Mouse (Mus musculus): ENCODE results near the gene Pknox2. TPM values are rescaled to one million over a fixed set of nuclear protein-coding genes. Genes with fewer than 3 reads are reported as not detected.

Gene Pknox2
- polyA plus RNA-seq, 1 experiment from 2014 or later = 7.2 TPM

GRCm38 (mm10) chr9:36932950-36933812 lies 214.0 kb downstream of the Pknox2 start:
- H3K4me2 ChIP-seq (ENCODE audit: low read depth, low read length) = no peak overlapping the region
- no peaks in the 10 kb centered on the region for H3K9me3 ChIP-seq (ENCODE audit: control insufficient read depth, low read length)
- WGBS = 74% methylated on average over 12 of the region's 12 CpGs
- H3K4me3 ChIP-seq (ENCODE audit: low read length) = no peak overlapping the region
- no peak overlapping the region for H3K27ac ChIP-seq (ENCODE audit: low read length)
- H3K9ac ChIP-seq (ENCODE audit: low read depth, low read length) = no peak overlapping the region
- ATAC-seq = no peak; the same call in 1 of the 2 replicates
- H3K4me1 ChIP-seq (ENCODE audit: control insufficient read depth, insufficient read depth, low read length) = no peaks in the 10 kb centered on the region
- no peaks in the 10 kb centered on the region for H3K36me3 ChIP-seq (ENCODE audit: control insufficient read depth, insufficient read depth, low read length)
- no peaks in the 10 kb centered on the region for H3K27me3 ChIP-seq (replicated peaks; ENCODE audit: control insufficient read depth, insufficient read depth, low read length)

- WGBS = 70% methylated on average over 4 of the region's 4 CpGs
Measured at GRCm38 (mm10) chr9:36931657-36932056, 215.6 kb downstream of the Pknox2 start.

GRCm38 (mm10) chr9:36923753-36924152 lies 223.5 kb downstream of the Pknox2 start:
- Histone ChIP-seq H3K36me3 (ENCODE audit: control insufficient read depth, insufficient read depth, low read length) (no peaks in the 10 kb centered on the region), H3K9me3 (ENCODE audit: control insufficient read depth, low read length) (no peaks in the 10 kb centered on the region), H3K27me3 (replicated peaks; ENCODE audit: control insufficient read depth, insufficient read depth, low read length) (no peaks in the 10 kb centered on the region), H3K4me1 (ENCODE audit: control insufficient read depth, insufficient read depth, low read length) (no peaks in the 10 kb centered on the region), H3K9ac (ENCODE audit: low read depth, low read length) (no peak overlapping the region), H3K4me2 (ENCODE audit: low read depth, low read length) (no peak overlapping the region), H3K27ac (ENCODE audit: low read length) (no peak overlapping the region), H3K4me3 (ENCODE audit: low read length) (no peak overlapping the region)
- no peak for ATAC-seq
- WGBS = 79% methylated on average over 5 of the region's 5 CpGs

More at GRCm38 (mm10) chr9:36931657-36932056, 215.6 kb downstream of the Pknox2 start:
- Histone ChIP-seq H3K4me2 (ENCODE audit: low read depth, low read length) (no peak overlapping the region), H3K36me3 (ENCODE audit: control insufficient read depth, insufficient read depth, low read length) (no peaks in the 10 kb centered on the region), H3K4me1 (ENCODE audit: control insufficient read depth, insufficient read depth, low read length) (no peaks in the 10 kb centered on the region), H3K9ac (ENCODE audit: low read depth, low read length) (no peak overlapping the region), H3K27ac (ENCODE audit: low read length) (no peak overlapping the region), H3K4me3 (ENCODE audit: low read length) (no peak overlapping the region), H3K27me3 (replicated peaks; ENCODE audit: control insufficient read depth, insufficient read depth, low read length) (no peaks in the 10 kb centered on the region), H3K9me3 (ENCODE audit: control insufficient read depth, low read length) (no peaks in the 10 kb centered on the region)
- no peak for ATAC-seq

- H3K9me3 ChIP-seq (ENCODE audit: control insufficient read depth, low read length) = no peaks in the 10 kb centered on the region
- no peak overlapping the region for H3K27ac ChIP-seq (ENCODE audit: low read length)
- no peak overlapping the region for H3K9ac ChIP-seq (ENCODE audit: low read depth, low read length)
- WGBS = 72% methylated on average over 13 of the region's 13 CpGs
- H3K27me3 ChIP-seq (replicated peaks; ENCODE audit: control insufficient read depth, insufficient read depth, low read length) = no peaks in the 10 kb centered on the region
- H3K4me1 ChIP-seq (ENCODE audit: control insufficient read depth, insufficient read depth, low read length) = no peaks in the 10 kb centered on the region; the same call in 1 of the 2 replicates
- H3K4me3 ChIP-seq (ENCODE audit: low read length) = no peak overlapping the region
- ATAC-seq = no peak
- no peak overlapping the region for H3K4me2 ChIP-seq (ENCODE audit: low read depth, low read length)
- H3K36me3 ChIP-seq (ENCODE audit: control insufficient read depth, insufficient read depth, low read length) = no peaks in the 10 kb centered on the region
Measured at GRCm38 (mm10) chr9:36921718-36922415, 225.3 kb downstream of the Pknox2 start.

- Histone ChIP-seq H3K4me1 (ENCODE audit: control insufficient read depth, insufficient read depth, low read length) (no peaks in the 10 kb centered on the region; the same call in 1 of the 2 replicates), H3K9ac (ENCODE audit: low read depth, low read length) (no peak overlapping the region), H3K9me3 (ENCODE audit: control insufficient read depth, low read length) (no peaks in the 10 kb centered on the region), H3K27me3 (replicated peaks; ENCODE audit: control insufficient read depth, insufficient read depth, low read length) (no peaks in the 10 kb centered on the region), H3K4me3 (ENCODE audit: low read length) (no peak overlapping the region), H3K27ac (ENCODE audit: low read length) (no peak overlapping the region), H3K4me2 (ENCODE audit: low read depth, low read length) (no peak overlapping the region), H3K36me3 (ENCODE audit: control insufficient read depth, insufficient read depth, low read length) (no peaks in the 10 kb centered on the region)
- 47% methylated on average over 4 of the region's 4 CpGs for WGBS
- no peak for ATAC-seq
Measured at GRCm38 (mm10) chr9:36919472-36919871, 227.7 kb downstream of the Pknox2 start.

GRCm38 (mm10) chr9:36918582-36918981 lies 228.6 kb downstream of the Pknox2 start:
- Histone ChIP-seq H3K9ac (ENCODE audit: low read depth, low read length) (no peak overlapping the region), H3K27ac (ENCODE audit: low read length) (no peak overlapping the region), H3K4me2 (ENCODE audit: low read depth, low read length) (no peak overlapping the region), H3K36me3 (ENCODE audit: control insufficient read depth, insufficient read depth, low read length) (no peaks in the 10 kb centered on the region), H3K4me3 (ENCODE audit: low read length) (no peak overlapping the region), H3K9me3 (ENCODE audit: control insufficient read depth, low read length) (no peaks in the 10 kb centered on the region), H3K4me1 (ENCODE audit: control insufficient read depth, insufficient read depth, low read length) (no peaks in the 10 kb centered on the region; the same call in 1 of the 2 replicates), H3K27me3 (replicated peaks; ENCODE audit: control insufficient read depth, insufficient read depth, low read length) (no peaks in the 10 kb centered on the region)
- 49% methylated on average over 3 of the region's 3 CpGs for WGBS
- ATAC-seq = no peak

- peak; percentile 83 for ATAC-seq
- Histone ChIP-seq H3K27me3 (replicated peaks; ENCODE audit: control insufficient read depth, insufficient read depth, low read length) (no peaks in the 10 kb centered on the region), H3K4me3 (ENCODE audit: low read length) (no peak overlapping the region), H3K27ac (ENCODE audit: low read length) (peak overlapping the region; percentile 47), H3K4me2 (ENCODE audit: low read depth, low read length) (no peak overlapping the region), H3K36me3 (ENCODE audit: control insufficient read depth, insufficient read depth, low read length) (no peaks in the 10 kb centered on the region), H3K9ac (ENCODE audit: low read depth, low read length) (no peak overlapping the region), H3K9me3 (ENCODE audit: control insufficient read depth, low read length) (no peaks in the 10 kb centered on the region), H3K4me1 (ENCODE audit: control insufficient read depth, insufficient read depth, low read length) (no peaks in the 10 kb centered on the region; the same call in 1 of the 2 replicates)
- 37% methylated on average over 5 of the region's 5 CpGs for WGBS
Measured at GRCm38 (mm10) chr9:36916915-36917314, 230.3 kb downstream of the Pknox2 start.

- no peak overlapping the region for H3K4me3 ChIP-seq (ENCODE audit: low read length)
- no peaks in the 10 kb centered on the region for H3K36me3 ChIP-seq (ENCODE audit: control insufficient read depth, insufficient read depth, low read length)
- H3K27me3 ChIP-seq (replicated peaks; ENCODE audit: control insufficient read depth, insufficient read depth, low read length) = no peaks in the 10 kb centered on the region
- ATAC-seq = peak; percentile 83
- H3K9me3 ChIP-seq (ENCODE audit: control insufficient read depth, low read length) = no peaks in the 10 kb centered on the region
- H3K4me1 ChIP-seq (ENCODE audit: control insufficient read depth, insufficient read depth, low read length) = no peaks in the 10 kb centered on the region; the same call in 1 of the 2 replicates
- H3K27ac ChIP-seq (ENCODE audit: low read length) = peak overlapping the region; percentile 34
- WGBS = 9% methylated on average over 6 of the region's 6 CpGs
- no peak overlapping the region for H3K4me2 ChIP-seq (ENCODE audit: low read depth, low read length)
- no peak overlapping the region for H3K9ac ChIP-seq (ENCODE audit: low read depth, low read length)
Measured at GRCm38 (mm10) chr9:36916362-36916761, 230.8 kb downstream of the Pknox2 start.

GRCm38 (mm10) chr9:36905452-36905851 lies 241.8 kb downstream of the Pknox2 start:
- H3K36me3 ChIP-seq (ENCODE audit: control insufficient read depth, insufficient read depth, low read length) = no peaks in the 10 kb centered on the region
- no peak overlapping the region for H3K27ac ChIP-seq (ENCODE audit: low read length)
- H3K9ac ChIP-seq (ENCODE audit: low read depth, low read length) = no peak overlapping the region
- H3K9me3 ChIP-seq (ENCODE audit: control insufficient read depth, low read length) = no peaks in the 10 kb centered on the region
- no peaks in the 10 kb centered on the region for H3K4me1 ChIP-seq (ENCODE audit: control insufficient read depth, insufficient read depth, low read length)
- WGBS = 57% methylated on average over 4 of the region's 4 CpGs
- no peaks in the 10 kb centered on the region for H3K27me3 ChIP-seq (replicated peaks; ENCODE audit: control insufficient read depth, insufficient read depth, low read length)
- ATAC-seq = no peak
- H3K4me2 ChIP-seq (ENCODE audit: low read depth, low read length) = no peak overlapping the region
- no peak overlapping the region for H3K4me3 ChIP-seq (ENCODE audit: low read length)
